Mouse (Mus musculus): ENCODE measurements around the gene Atf7ip.

GRCm38 (mm10) chr6:136659226-136659625 lies 153.3 kb downstream of the Atf7ip start:
- TF ChIP-seq CTCF (IDR thresholded peaks at IDR 0.05; ENCODE audit: low read depth, low read length) (no peak), POLR2A (IDR thresholded peaks at IDR 0.05; ENCODE audit: extremely low read depth, insufficient read depth, low read length) (no peak)
